Mouse (Mus musculus): ENCODE measurements around the gene Rab6a. TPM values are rescaled to one million over a fixed set of nuclear protein-coding genes. Genes with fewer than 3 reads are reported as not detected.

Rab6a gene
- polyA plus RNA-seq, 1 experiment from 2014 or later, result 321 TPM

DNA sequence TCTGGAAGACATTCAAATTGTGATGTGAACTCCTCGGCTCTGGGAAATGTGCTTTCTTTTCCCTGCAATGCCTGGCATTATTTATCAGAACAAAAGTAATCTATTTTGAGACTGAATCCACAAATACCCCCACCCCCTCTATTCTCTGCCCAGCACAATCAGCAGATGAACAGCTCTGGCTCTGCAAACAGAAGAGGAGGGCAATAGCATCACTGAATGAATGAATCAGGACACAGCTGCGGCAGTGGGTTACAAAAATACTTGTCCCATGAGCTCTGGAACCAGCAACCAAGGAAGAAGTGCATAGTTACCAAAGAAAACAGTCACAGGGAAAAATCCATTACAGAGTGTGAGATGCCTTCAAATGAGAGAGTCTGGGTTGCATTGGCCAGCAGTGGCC is 28.4 kb upstream of the Rab6a start:
- 58% methylated on average over 2 of the region's 2 CpGs for WGBS
- peaks cover 7% of the 10 kb centered on the region; the same call in 1 of the 2 replicates for H3K4me1 ChIP-seq (replicated peaks; ENCODE audit: control insufficient read depth, insufficient read depth, low read length)
- H3K4me2 ChIP-seq (replicated peaks), result no peak overlapping the region
- no peak overlapping the region for H3K27ac ChIP-seq
- peaks cover 4% of the 10 kb centered on the region; the same call in 1 of the 2 replicates for H3K36me3 ChIP-seq (replicated peaks; ENCODE audit: control insufficient read depth, insufficient read depth)
- H3K9ac ChIP-seq, result no peak overlapping the region
- no peak overlapping the region for H3K4me3 ChIP-seq (replicated peaks; ENCODE audit: low read length)
- H3K9me3 ChIP-seq (ENCODE audit: control insufficient read depth, low read length), result no peaks in the 10 kb centered on the region
- DNase-seq (ENCODE audit: low spot score) (no peak), ATAC-seq (ENCODE audit: low FRiP score) (no peak)
- no peaks in the 10 kb centered on the region for H3K27me3 ChIP-seq (ENCODE audit: control insufficient read depth, insufficient read depth, low read length)

DNA sequence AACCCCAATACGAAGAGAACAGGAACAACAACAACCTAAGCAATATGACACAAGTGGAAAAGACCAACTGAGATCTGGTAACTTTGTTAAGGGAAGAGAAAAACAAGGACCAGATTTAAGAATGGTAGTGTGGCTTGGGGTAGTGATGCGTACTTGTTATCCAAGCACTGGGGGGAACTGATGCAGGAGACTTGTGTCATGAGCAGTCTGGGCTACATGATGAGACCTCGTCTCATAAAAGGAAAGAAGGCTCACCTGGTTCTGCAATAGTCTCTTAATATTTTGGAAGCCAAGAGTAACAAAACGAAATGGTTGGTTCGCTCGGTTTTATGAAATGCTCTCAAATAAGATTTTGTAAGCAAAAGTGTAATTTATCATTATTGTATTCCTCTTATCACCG is 25.0 kb upstream of the Rab6a start:
- H3K4me2 ChIP-seq (replicated peaks), result peak overlapping the region; percentile 72

DNA sequence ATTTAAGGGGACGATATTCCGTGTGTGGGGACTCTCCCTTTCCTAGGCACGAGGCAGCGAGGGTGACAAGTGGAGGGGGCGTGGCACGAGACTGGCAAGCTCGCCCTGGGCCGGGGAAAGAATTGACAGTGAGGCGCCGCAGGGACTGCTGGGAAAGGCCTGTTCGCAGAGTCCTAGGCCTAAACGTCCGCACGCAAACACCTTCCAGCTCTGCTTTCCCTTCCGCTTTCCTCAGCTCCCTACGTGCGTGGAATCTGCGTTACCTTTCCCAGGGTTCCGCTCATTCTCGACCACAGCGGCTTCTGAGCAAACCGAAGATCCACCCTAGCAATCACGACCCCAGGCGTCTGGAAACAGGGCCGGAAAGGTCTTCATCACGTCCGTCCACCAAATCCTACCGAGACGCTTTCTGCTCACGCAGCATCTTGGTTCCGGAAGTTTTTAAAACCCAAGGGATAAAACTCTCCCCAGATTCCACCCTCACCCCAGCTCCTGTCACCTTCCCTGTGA is 24.4 kb upstream of the Rab6a start:
- H3K9me3 ChIP-seq (ENCODE audit: control insufficient read depth, low read length), result no peaks in the 10 kb centered on the region
- under 1% methylated on average over 31 of the region's 31 CpGs for WGBS
- DNase-seq (ENCODE audit: low spot score) (peak; percentile 91), ATAC-seq (ENCODE audit: low FRiP score) (peak; percentile 98)
- H3K4me3 ChIP-seq (replicated peaks; ENCODE audit: low read length), result peak overlapping the region; percentile 49
- H3K27ac ChIP-seq, result peak overlapping the region; percentile 98
- no peaks in the 10 kb centered on the region for H3K36me3 ChIP-seq (replicated peaks; ENCODE audit: control insufficient read depth, insufficient read depth)
- H3K27me3 ChIP-seq (ENCODE audit: control insufficient read depth, insufficient read depth, low read length), result no peaks in the 10 kb centered on the region
- peak overlapping the region; percentile 72 for H3K4me2 ChIP-seq (replicated peaks)
- peaks cover 7% of the 10 kb centered on the region; the same call in 1 of the 2 replicates for H3K4me1 ChIP-seq (replicated peaks; ENCODE audit: control insufficient read depth, insufficient read depth, low read length)
- peak overlapping the region; percentile 90 for H3K9ac ChIP-seq

More for the DNA sequence above, 25.0 kb upstream of the Rab6a start:
- ATAC-seq (ENCODE audit: low FRiP score) (no peak), DNase-seq (ENCODE audit: low spot score) (no peak)
- Histone ChIP-seq H3K4me3 (replicated peaks; ENCODE audit: low read length) (peak overlapping the region; percentile 49), H3K36me3 (replicated peaks; ENCODE audit: control insufficient read depth, insufficient read depth) (no peaks in the 10 kb centered on the region), H3K27ac (peak overlapping the region; percentile 98), H3K9me3 (ENCODE audit: control insufficient read depth, low read length) (no peaks in the 10 kb centered on the region), H3K4me1 (replicated peaks; ENCODE audit: control insufficient read depth, insufficient read depth, low read length) (peaks cover 7% of the 10 kb centered on the region; the same call in 1 of the 2 replicates), H3K27me3 (ENCODE audit: control insufficient read depth, insufficient read depth, low read length) (no peaks in the 10 kb centered on the region), H3K9ac (peak overlapping the region; percentile 90)
- WGBS, result 44% methylated on average over 7 of the region's 7 CpGs

DNA sequence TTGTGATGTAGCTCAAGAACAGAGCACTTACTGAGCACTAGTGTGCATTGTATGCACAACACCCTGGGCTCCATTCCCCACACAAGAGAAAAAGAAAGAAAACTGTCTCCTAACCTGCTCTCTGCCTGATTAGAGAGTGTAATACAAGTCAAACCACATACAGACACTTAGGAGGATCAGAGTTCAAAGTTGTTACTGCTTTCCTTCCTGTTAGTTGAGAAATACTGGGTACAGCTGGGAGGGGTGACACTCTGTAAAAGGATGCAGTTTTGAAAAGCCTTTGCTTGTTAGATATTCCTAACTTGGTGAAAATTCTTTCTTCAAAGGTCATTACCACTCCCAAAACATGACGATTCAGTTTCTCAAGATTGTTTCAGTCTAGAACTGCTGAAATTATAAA is 17.4 kb upstream of the Rab6a start:
- no peaks in the 10 kb centered on the region for H3K36me3 ChIP-seq (replicated peaks; ENCODE audit: control insufficient read depth, insufficient read depth)
- H3K4me3 ChIP-seq (replicated peaks; ENCODE audit: low read length), result no peak overlapping the region
- DNase-seq (ENCODE audit: low spot score) (no peak), ATAC-seq (ENCODE audit: low FRiP score) (no peak)
- no peak overlapping the region for H3K4me2 ChIP-seq (replicated peaks)
- WGBS, result 76% methylated on average over 1 of the region's 1 CpGs
- no peaks in the 10 kb centered on the region for H3K9me3 ChIP-seq (ENCODE audit: control insufficient read depth, low read length)
- no peaks in the 10 kb centered on the region for H3K27me3 ChIP-seq (ENCODE audit: control insufficient read depth, insufficient read depth, low read length)
- no peak overlapping the region for H3K9ac ChIP-seq
- no peak overlapping the region for H3K27ac ChIP-seq
- no peaks in the 10 kb centered on the region for H3K4me1 ChIP-seq (replicated peaks; ENCODE audit: control insufficient read depth, insufficient read depth, low read length)

DNA sequence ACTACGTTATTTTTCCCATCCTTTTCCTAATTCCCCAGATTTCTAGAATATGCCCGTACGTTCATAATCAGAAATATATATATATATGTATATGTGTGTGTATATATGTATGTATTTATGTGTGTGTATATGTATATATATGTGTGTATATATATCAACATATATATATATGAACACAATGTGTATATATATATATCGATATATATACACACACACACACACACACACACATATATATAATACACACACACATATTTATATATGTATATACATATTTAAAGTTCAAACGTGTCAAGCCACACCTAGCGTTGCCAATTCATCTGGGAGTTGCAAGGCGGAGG is 16.7 kb upstream of the Rab6a start:
- Histone ChIP-seq H3K4me3 (replicated peaks; ENCODE audit: low read length) (peak overlapping the region; percentile 45), H3K27me3 (ENCODE audit: control insufficient read depth, insufficient read depth, low read length) (no peaks in the 10 kb centered on the region), H3K27ac (peak overlapping the region; percentile 83), H3K4me2 (replicated peaks) (peak overlapping the region; percentile 67), H3K36me3 (replicated peaks; ENCODE audit: control insufficient read depth, insufficient read depth) (no peaks in the 10 kb centered on the region), H3K4me1 (replicated peaks; ENCODE audit: control insufficient read depth, insufficient read depth, low read length) (no peaks in the 10 kb centered on the region), H3K9ac (peak overlapping the region; percentile 73), H3K9me3 (ENCODE audit: control insufficient read depth, low read length) (no peaks in the 10 kb centered on the region)
- DNase-seq (ENCODE audit: low spot score), result no peak
- ATAC-seq (ENCODE audit: low FRiP score), result no peak
- 45% methylated on average over 7 of the region's 7 CpGs for WGBS

DNA sequence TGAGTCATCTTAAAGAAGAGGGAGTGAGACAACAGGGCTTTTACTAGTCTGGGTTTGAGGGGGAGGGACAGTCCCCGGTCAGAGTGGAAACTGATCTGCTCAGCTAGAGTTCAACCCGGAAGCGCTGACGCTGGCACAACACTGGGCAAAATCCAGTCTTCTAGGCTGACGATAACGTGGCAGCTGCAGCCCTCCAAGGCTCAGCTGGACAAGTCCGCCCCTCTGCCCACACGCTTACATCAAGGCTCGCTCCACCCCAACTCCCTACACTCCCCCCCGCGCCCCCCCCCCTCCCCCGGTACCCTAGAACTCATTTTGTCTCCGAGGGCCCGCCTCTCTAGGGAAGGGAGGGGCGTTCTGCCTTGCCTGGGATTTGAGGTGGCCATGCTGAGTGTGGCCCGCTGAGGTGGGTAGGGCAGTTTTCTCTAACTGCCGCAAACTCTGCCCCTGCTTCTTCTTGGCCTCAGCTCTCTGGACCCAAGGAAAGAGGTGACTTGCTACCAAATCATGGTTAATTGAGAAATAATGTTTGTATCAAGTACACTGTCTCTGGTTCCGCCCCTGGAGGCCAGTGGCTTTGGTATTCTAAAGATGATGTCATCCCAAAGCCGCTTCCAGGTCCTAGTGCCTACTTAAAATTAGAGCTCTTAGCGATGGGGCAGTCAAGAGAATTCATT is 16.2 kb upstream of the Rab6a start:
- peak overlapping the region; percentile 83 for H3K27ac ChIP-seq
- no peaks in the 10 kb centered on the region for H3K36me3 ChIP-seq (replicated peaks; ENCODE audit: control insufficient read depth, insufficient read depth)
- DNase-seq (ENCODE audit: low spot score) (peak; percentile 81), ATAC-seq (ENCODE audit: low FRiP score) (peak; percentile 95)
- H3K4me2 ChIP-seq (replicated peaks), result peak overlapping the region; percentile 67
- no peaks in the 10 kb centered on the region for H3K4me1 ChIP-seq (replicated peaks; ENCODE audit: control insufficient read depth, insufficient read depth, low read length)
- WGBS, result under 1% methylated on average over 16 of the region's 20 CpGs
- no peaks in the 10 kb centered on the region for H3K27me3 ChIP-seq (ENCODE audit: control insufficient read depth, insufficient read depth, low read length)
- peak overlapping the region; percentile 45 for H3K4me3 ChIP-seq (replicated peaks; ENCODE audit: low read length)
- no peaks in the 10 kb centered on the region for H3K9me3 ChIP-seq (ENCODE audit: control insufficient read depth, low read length)
- H3K9ac ChIP-seq, result peak overlapping the region; percentile 73

DNA sequence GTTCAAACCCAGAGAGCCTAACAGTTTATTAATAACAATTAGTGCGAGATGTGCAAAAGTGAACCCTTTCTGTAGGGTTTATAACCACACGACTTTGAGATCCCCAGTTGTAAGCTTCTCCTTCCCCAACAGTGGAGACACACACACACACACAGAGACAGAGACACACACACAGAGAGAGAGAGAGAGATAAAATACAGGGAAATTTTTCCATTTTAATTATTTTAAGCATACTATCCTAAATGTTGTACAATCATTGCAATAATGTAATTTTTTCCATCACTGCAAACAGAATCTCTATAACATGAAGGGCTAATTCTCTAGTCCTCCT is 15.7 kb upstream of the Rab6a start:
- H3K4me2 ChIP-seq (replicated peaks), result peak overlapping the region; percentile 67
- ATAC-seq (ENCODE audit: low FRiP score), result no peak
- H3K36me3 ChIP-seq (replicated peaks; ENCODE audit: control insufficient read depth, insufficient read depth), result no peaks in the 10 kb centered on the region
- no peak for DNase-seq (ENCODE audit: low spot score)
- H3K27ac ChIP-seq, result peak overlapping the region; percentile 83
- H3K4me3 ChIP-seq (replicated peaks; ENCODE audit: low read length), result peak overlapping the region; percentile 45
- no peaks in the 10 kb centered on the region for H3K27me3 ChIP-seq (ENCODE audit: control insufficient read depth, insufficient read depth, low read length)
- H3K9me3 ChIP-seq (ENCODE audit: control insufficient read depth, low read length), result no peaks in the 10 kb centered on the region
- 4% methylated on average over 2 of the region's 2 CpGs for WGBS
- H3K4me1 ChIP-seq (replicated peaks; ENCODE audit: control insufficient read depth, insufficient read depth, low read length), result no peaks in the 10 kb centered on the region
- peak overlapping the region; percentile 73 for H3K9ac ChIP-seq

DNA sequence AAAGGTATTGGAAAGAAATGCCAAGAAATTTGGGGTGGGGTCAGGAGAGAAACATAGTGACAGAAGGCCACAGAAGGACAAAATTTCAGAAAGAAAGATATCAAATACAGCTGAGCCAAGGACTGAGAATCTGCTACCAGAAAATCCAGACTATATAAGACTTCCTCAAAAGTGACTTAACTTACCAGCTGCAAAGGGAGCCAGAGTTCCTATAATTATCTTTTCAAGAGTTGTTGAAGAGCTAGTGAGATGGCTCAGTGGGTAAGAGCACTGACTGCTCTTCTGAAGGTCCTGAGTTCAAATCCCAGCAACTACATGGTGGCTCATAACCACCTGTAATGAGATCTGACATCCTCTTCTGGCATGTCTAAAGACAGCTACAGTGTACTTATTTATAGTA is 13.9 kb upstream of the Rab6a start:
- no peak overlapping the region for H3K4me3 ChIP-seq (replicated peaks; ENCODE audit: low read length)
- no peaks in the 10 kb centered on the region for H3K36me3 ChIP-seq (replicated peaks; ENCODE audit: control insufficient read depth, insufficient read depth)
- no peaks in the 10 kb centered on the region for H3K27me3 ChIP-seq (ENCODE audit: control insufficient read depth, insufficient read depth, low read length)
- no peaks in the 10 kb centered on the region for H3K4me1 ChIP-seq (replicated peaks; ENCODE audit: control insufficient read depth, insufficient read depth, low read length)
- no peak overlapping the region for H3K27ac ChIP-seq
- ATAC-seq (ENCODE audit: low FRiP score), result no peak
- no peaks in the 10 kb centered on the region for H3K9me3 ChIP-seq (ENCODE audit: control insufficient read depth, low read length)
- DNase-seq (ENCODE audit: low spot score), result no peak
- no peak overlapping the region for H3K4me2 ChIP-seq (replicated peaks)
- no peak overlapping the region for H3K9ac ChIP-seq

DNA sequence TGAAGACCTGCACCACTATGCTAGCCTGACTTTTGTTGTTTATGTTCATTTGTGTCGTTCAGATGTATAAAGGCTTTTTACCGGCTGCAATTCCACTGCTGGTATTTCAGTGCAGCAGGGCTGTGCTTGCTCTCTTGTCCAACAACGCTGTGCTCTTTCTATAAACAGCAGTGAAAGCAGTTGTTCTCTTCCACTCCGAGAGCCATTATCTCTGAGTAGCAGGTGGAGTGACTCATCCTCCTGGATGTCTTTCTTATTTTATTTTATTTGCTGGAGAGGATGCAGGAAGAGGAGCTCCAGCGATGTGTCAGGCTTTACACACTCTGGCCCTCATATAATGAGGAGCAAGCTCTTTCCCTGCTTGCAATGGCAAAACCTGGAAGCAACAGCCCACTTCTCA is 7.0 kb upstream of the Rab6a start:
- Histone ChIP-seq H3K27ac (no peak overlapping the region), H3K27me3 (ENCODE audit: control insufficient read depth, insufficient read depth, low read length) (no peaks in the 10 kb centered on the region), H3K9me3 (ENCODE audit: control insufficient read depth, low read length) (no peaks in the 10 kb centered on the region), H3K4me2 (replicated peaks) (no peak overlapping the region), H3K4me3 (replicated peaks; ENCODE audit: low read length) (no peak overlapping the region), H3K4me1 (replicated peaks; ENCODE audit: control insufficient read depth, insufficient read depth, low read length) (no peaks in the 10 kb centered on the region), H3K9ac (no peak overlapping the region), H3K36me3 (replicated peaks; ENCODE audit: control insufficient read depth, insufficient read depth) (no peaks in the 10 kb centered on the region)
- DNase-seq (ENCODE audit: low spot score), result no peak
- WGBS, result 82% methylated on average over 5 of the region's 5 CpGs
- ATAC-seq (ENCODE audit: low FRiP score), result no peak

Measured in hindbrain, embryonic 14.5 days (tissue).